Mouse (Mus musculus) R1 (cell line): ENCODE results near the gene Vmn1r135.
"Not testable (repeated sequence)": the region's sequence is repeated elsewhere in the genome, so short reads cannot be mapped to it uniquely, and the experiment has no call there.

Source experiments
- DNase-seq: peaks from one replicate; pipeline ENCODE4 v3.0.0-alpha.2; 2018; ENCODE audit warnings: low read depth, low spot score

Gene Vmn1r135

DNA sequence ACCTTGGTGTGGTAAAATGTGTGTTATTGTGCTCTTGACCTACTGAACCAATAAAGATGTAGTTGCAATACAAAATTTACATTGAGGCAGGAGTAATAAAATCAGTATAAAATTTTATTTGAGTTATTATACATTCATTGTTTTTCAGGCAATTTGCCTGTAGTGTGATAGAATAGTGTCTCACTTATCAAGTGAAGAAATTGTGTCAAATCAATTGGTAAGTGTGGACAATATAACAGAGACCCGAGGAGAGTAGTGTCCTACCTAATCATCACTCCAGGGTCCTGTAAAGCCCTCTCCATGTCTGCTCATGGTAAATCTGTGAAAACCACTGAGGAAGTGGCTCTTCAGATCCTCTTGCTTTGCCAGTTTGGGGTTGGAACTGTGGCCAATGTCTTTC lies at the start of gene Vmn1r135:
Gene Vmn1r135 (plus strand): TSS at position 301 of the 400 bp plus-strand sequence.
- DNase-seq: not testable (repeated sequence)

DNA sequence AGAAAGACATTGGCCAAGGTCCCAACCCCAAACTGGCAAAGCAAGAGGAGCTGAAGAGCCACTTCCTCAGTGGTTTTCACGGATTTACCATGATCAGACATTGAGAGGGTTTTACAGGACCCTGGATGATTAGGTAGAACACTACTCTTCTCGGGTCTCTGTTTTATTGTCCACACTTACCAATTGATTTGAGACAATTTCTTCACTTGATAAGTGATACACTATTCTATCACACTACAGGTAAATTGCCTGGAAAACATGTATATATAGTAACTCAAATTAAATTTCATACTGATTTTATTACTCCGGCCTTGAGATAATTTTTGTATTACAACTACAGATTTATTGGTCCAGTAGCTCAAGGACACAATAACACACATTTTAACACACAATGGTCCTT lies 35.5 kb upstream of the Vmn1r135 start, which contains the start of gene Gm4177:
Gene Gm4177 (minus strand): TSS at position 101 of the 400 bp plus-strand sequence.
- not testable (repeated sequence) for DNase-seq

DNA sequence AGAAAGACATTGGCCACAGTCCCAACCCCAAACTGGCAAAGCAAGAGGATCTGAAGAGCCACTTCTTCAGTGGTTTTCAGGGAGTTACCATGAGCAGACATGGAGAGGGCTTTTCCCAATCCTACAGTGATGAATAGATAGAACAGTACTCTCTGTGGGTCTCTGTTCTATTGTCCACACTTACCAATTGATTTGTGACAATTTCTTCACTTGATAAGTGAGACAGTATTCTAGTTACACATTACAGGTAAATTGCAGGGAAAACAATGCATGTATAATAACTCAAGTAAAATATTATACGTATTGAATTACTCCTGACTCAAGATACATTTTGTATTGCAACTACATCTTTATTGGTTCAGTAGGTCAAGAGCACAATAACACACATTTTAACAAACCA lies 12.0 kb downstream of the Vmn1r135 start, which contains the start of gene Gm5725:
Gene Gm5725 (minus strand): TSS at position 101 of the 400 bp plus-strand sequence.
- not testable (repeated sequence) for DNase-seq
